Mouse (Mus musculus): ENCODE data around the gene Pygo2. TPM values are rescaled to one million over a fixed set of nuclear protein-coding genes. Genes with fewer than 3 reads are reported as not detected.

Pygo2 gene
- total and polyA plus RNA-seq, 3 experiments = 21.9 to 40.8 (median 29.7) TPM

GRCm38 (mm10) chr3:89382950-89383349 is 47.1 kb upstream of the Pygo2 start:
- H3K4me1 ChIP-seq (ENCODE audit: control insufficient read depth in 1 of 2, insufficient read depth in 2 of 2) = peaks cover 27 to 97% of the 10 kb centered on the region in 2 experiments
- H3K27ac ChIP-seq (ENCODE audit: insufficient read depth, low read depth) = no peak overlapping the region
- DNase-seq (ENCODE audit: extremely low read depth) = no peak

GRCm38 (mm10) chr3:89383651-89384255 is 46.3 kb upstream of the Pygo2 start:
- in situ Hi-C loops (cut with MboI; ENCODE audit: low pct_ligation_motif_present, low pct_unique_long_range_greater_than_20kb, low sequenced_read_pairs) = no loop called here
- Histone ChIP-seq H3K4me3 (replicated peaks in 1 of 3; ENCODE audit: low read depth in 2 of 3, low read length in 2 of 3, poor library complexity in 1 of 3) (no peak overlapping the region), H3K4me1 (ENCODE audit: control insufficient read depth in 1 of 2, insufficient read depth in 2 of 2) (peaks cover 30 to 97% of the 10 kb centered on the region in 2 experiments)

More at GRCm38 (mm10) chr3:89382950-89383349, 47.1 kb upstream of the Pygo2 start:
- Histone ChIP-seq H3K79me2 (replicated peaks; ENCODE audit: control insufficient read depth, extremely low read depth, insufficient read depth, poor library complexity, severe bottlenecking) (peaks cover 54% of the 10 kb centered on the region), H3K27me3 (replicated peaks) (no peaks in the 10 kb centered on the region), H3K9me3 (replicated peaks; ENCODE audit: low read length) (no peaks in the 10 kb centered on the region), H3K4me3 (replicated peaks in 1 of 3; ENCODE audit: low read depth in 2 of 3, low read length in 2 of 3, poor library complexity in 1 of 3) (no peak overlapping the region), H3K4me2 (ENCODE audit: insufficient read depth, low read depth, poor library complexity, severe bottlenecking) (no peak overlapping the region), H3K9ac (ENCODE audit: insufficient read depth, low read depth) (no peak overlapping the region), H3K36me3 (replicated peaks in 1 of 2; ENCODE audit: control insufficient read depth in 1 of 2, insufficient read depth in 1 of 2, low read length in 1 of 2) (peaks cover 39 to 61% of the 10 kb centered on the region in 2 experiments)
- in situ Hi-C loops (cut with MboI; ENCODE audit: low pct_ligation_motif_present, low pct_unique_long_range_greater_than_20kb, low sequenced_read_pairs) (no loop called here), dilution Hi-C loops (cut with MboI; ENCODE audit: extremely low pct_ligation_motif_present, extremely low pct_unique_long_range_greater_than_20kb, low sequenced_read_pairs) (no loop called here)
- TF ChIP-seq CHD1 (IDR thresholded peaks at IDR 0.05; ENCODE audit: low read depth, low read length) = no peak

GRCm38 (mm10) chr3:89384331-89385076 is 45.5 kb upstream of the Pygo2 start:
- DNase-seq (ENCODE audit: extremely low read depth) = no peak
- H3K9me3 ChIP-seq (replicated peaks; ENCODE audit: low read length) = no peaks in the 10 kb centered on the region
- in situ Hi-C loops (cut with MboI; ENCODE audit: low pct_ligation_motif_present, low pct_unique_long_range_greater_than_20kb, low sequenced_read_pairs) (no loop called here), dilution Hi-C loops (cut with MboI; ENCODE audit: extremely low pct_ligation_motif_present, extremely low pct_unique_long_range_greater_than_20kb, low sequenced_read_pairs) (no loop called here)
- peak overlapping the region; percentile 99; the same call in 1 of the 2 replicates for H3K27ac ChIP-seq (ENCODE audit: insufficient read depth, low read depth)
- peaks cover 35 to 53% of the 10 kb centered on the region in 2 experiments for H3K36me3 ChIP-seq (replicated peaks in 1 of 2; ENCODE audit: control insufficient read depth in 1 of 2, insufficient read depth in 1 of 2, low read length in 1 of 2)
- TF ChIP-seq CTCF (conservative IDR thresholded peaks at IDR 0.05 in 1 of 2, IDR thresholded peaks at IDR 0.05 in 1 of 2; ENCODE audit: low read depth in 2 of 2, low read length in 2 of 2) (no peak), MAFK (IDR thresholded peaks at IDR 0.05; ENCODE audit: insufficient replicate concordance, low read length) (no peak), ZNF384 (IDR thresholded peaks at IDR 0.05; ENCODE audit: low read depth, low read length) (no peak), TCF12 (IDR thresholded peaks at IDR 0.05; ENCODE audit: low read depth, low read length) (no peak), NELFE (IDR thresholded peaks at IDR 0.05; ENCODE audit: low read depth, low read length) (no peak), E2F4 (IDR thresholded peaks at IDR 0.05; ENCODE audit: insufficient replicate concordance, low read depth, low read length) (no peak), SIN3A (IDR thresholded peaks at IDR 0.05; ENCODE audit: low read length) (no peak; the same call in 1 of the 2 replicates), RCOR1 (conservative IDR thresholded peaks at IDR 0.05; ENCODE audit: low read depth, low read length) (no peak), NRF1 (IDR thresholded peaks at IDR 0.05; ENCODE audit: low read depth, low read length) (no peak), POLR2AphosphoS2 (IDR thresholded peaks at IDR 0.05; ENCODE audit: low read depth, low read length) (no peak; the same call in 1 of the 2 replicates), MXI1 (IDR thresholded peaks at IDR 0.05; ENCODE audit: low read depth, low read length) (no peak), ETS1 (conservative IDR thresholded peaks at IDR 0.05; ENCODE audit: low read depth, low read length) (no peak), MAX (IDR thresholded peaks at IDR 0.05; ENCODE audit: low read length) (no peak), UBTF (IDR thresholded peaks at IDR 0.05; ENCODE audit: low read depth, low read length) (no peak; the same call in 1 of the 2 replicates)
- H3K79me2 ChIP-seq (replicated peaks; ENCODE audit: control insufficient read depth, extremely low read depth, insufficient read depth, poor library complexity, severe bottlenecking) = peaks cover 57% of the 10 kb centered on the region
- no peaks in the 10 kb centered on the region for H3K27me3 ChIP-seq (replicated peaks)
- H3K4me2 ChIP-seq (ENCODE audit: insufficient read depth, low read depth, poor library complexity, severe bottlenecking) = peak overlapping the region; percentile 79
- H3K4me3 ChIP-seq (replicated peaks in 1 of 3; ENCODE audit: low read depth in 2 of 3, low read length in 2 of 3, poor library complexity in 1 of 3) = peak overlapping the region in 1 of 3 experiments; percentile 63
- H3K4me1 ChIP-seq (ENCODE audit: control insufficient read depth in 1 of 2, insufficient read depth in 2 of 2) = peaks cover 27 to 95% of the 10 kb centered on the region in 2 experiments
- H3K9ac ChIP-seq (ENCODE audit: insufficient read depth, low read depth) = peak overlapping the region; percentile 73

More at GRCm38 (mm10) chr3:89383651-89384255, 46.3 kb upstream of the Pygo2 start:
- Histone ChIP-seq H3K27me3 (replicated peaks) (no peaks in the 10 kb centered on the region), H3K9ac (ENCODE audit: insufficient read depth, low read depth) (no peak overlapping the region), H3K4me2 (ENCODE audit: insufficient read depth, low read depth, poor library complexity, severe bottlenecking) (no peak overlapping the region), H3K79me2 (replicated peaks; ENCODE audit: control insufficient read depth, extremely low read depth, insufficient read depth, poor library complexity, severe bottlenecking) (peaks cover 57% of the 10 kb centered on the region), H3K27ac (ENCODE audit: insufficient read depth, low read depth) (no peak overlapping the region), H3K9me3 (replicated peaks; ENCODE audit: low read length) (no peaks in the 10 kb centered on the region), H3K36me3 (replicated peaks in 1 of 2; ENCODE audit: control insufficient read depth in 1 of 2, insufficient read depth in 1 of 2, low read length in 1 of 2) (peaks cover 39 to 60% of the 10 kb centered on the region in 2 experiments)
- no peak for TF ChIP-seq PAX5 (IDR thresholded peaks at IDR 0.05; ENCODE audit: low read length)
- dilution Hi-C loops (cut with MboI; ENCODE audit: extremely low pct_ligation_motif_present, extremely low pct_unique_long_range_greater_than_20kb, low sequenced_read_pairs) = no loop called here
- no peak for DNase-seq (ENCODE audit: extremely low read depth)

Data from CH12.LX (cell line).